Comparison of ENCODE assay signal across 16 mouse cellular contexts in genomic region chr7:134570176-134570810, GRCm38 (mm10).
A peak's percentile ranks its signal among the peaks of the same experiment; 100 is the strongest.
DNase-seq lines count a peak whose midpoint lies in the region; ATAC-seq lines count a peak whose summit lies in the region.
"Had no signal": no experiment of that assay in that cellular context is flagged by ENCODE, and none has a peak within 500 bp of the region (broad histone marks: within the 10 kb centered on the region; RNA-seq: fewer than 3 reads in every experiment).

No protein-coding gene starts in this region.

- peak; percentile 26 to 75 for DNase-seq in adrenal gland, adult (ENCODE audit: inconsistent age in 2 of 2, low spot score in 1 of 2)
- DNase-seq in adrenal gland, postnatal 25 days, result no peak
- peak; percentile 15 to 17 for DNase-seq in heart, adult 9 months (ENCODE audit: low spot score in 2 of 2)
- DNase-seq in heart, postnatal 4 days, result no peak
- peak; percentile 17 for DNase-seq in urinary bladder, postnatal 14 days (ENCODE audit: low spot score)
- DNase-seq in urinary bladder, adult 2 months (ENCODE audit: low spot score), result no peak
- no peak for DNase-seq in embryo, embryonic 9.5 days (ENCODE audit: extremely low spot score)
- DNase-seq in forebrain, embryonic 14.5 days (ENCODE audit: low spot score), result no peak
- DNase-seq: left cerebral cortex, postnatal 4 days; lung, postnatal 36 days; retina, postnatal 1 day; thymus, postnatal 14 days had no signal

- no peaks in the 10 kb centered on the region for H3K27me3 ChIP-seq in forebrain, embryonic 14.5 days (replicated peaks; ENCODE audit: control insufficient read depth, insufficient read depth, low read length)
- H3K27me3 ChIP-seq: forebrain, embryonic 13.5 days; liver, embryonic 15.5 days had no signal

- WGBS in forebrain, embryonic 14.5 days, result 94% methylated on average over 5 of the region's 5 CpGs

- no peak for ATAC-seq in forebrain, embryonic 14.5 days
- ATAC-seq: forebrain, embryonic 13.5 days; hindbrain, embryonic 16.5 days had no signal

- H3K9ac ChIP-seq in forebrain, embryonic 14.5 days (ENCODE audit: low read length), result no peak overlapping the region
- H3K9ac ChIP-seq: forebrain, embryonic 13.5 days; liver, embryonic 15.5 days had no signal

- no peak overlapping the region for H3K4me2 ChIP-seq in forebrain, embryonic 14.5 days (ENCODE audit: low read length)
- H3K4me2 ChIP-seq: forebrain, embryonic 13.5 days; liver, embryonic 15.5 days; midbrain, embryonic 11.5 days had no signal

- no peaks in the 10 kb centered on the region for H3K4me1 ChIP-seq in forebrain, embryonic 14.5 days (ENCODE audit: control insufficient read depth, insufficient read depth, low read length)
- H3K4me1 ChIP-seq: forebrain, embryonic 13.5 days; liver, embryonic 15.5 days had no signal

- H3K4me3 ChIP-seq in forebrain, embryonic 14.5 days (ENCODE audit: low read depth, low read length), result no peak overlapping the region
- H3K4me3 ChIP-seq: forebrain, embryonic 13.5 days; liver, embryonic 15.5 days had no signal

- no peak overlapping the region for H3K27ac ChIP-seq in forebrain, embryonic 14.5 days (ENCODE audit: low read depth, low read length)
- H3K27ac ChIP-seq: forebrain, embryonic 13.5 days; liver, embryonic 15.5 days had no signal

- H3K9me3 ChIP-seq in forebrain, embryonic 14.5 days (replicated peaks; ENCODE audit: control insufficient read depth, low read length), result no peaks in the 10 kb centered on the region
- H3K9me3 ChIP-seq: liver, embryonic 15.5 days had no signal

- H3K36me3 ChIP-seq in forebrain, embryonic 14.5 days (ENCODE audit: control insufficient read depth, insufficient read depth, low read length), result no peaks in the 10 kb centered on the region
- H3K36me3 ChIP-seq: liver, embryonic 15.5 days had no signal

Comparison
In these comparisons a context has a peak if more than half of its experiments do, and no peak if none do; other contexts are left out.
1. DNase-seq: peak in adrenal gland, adult (2 of 2), heart, adult 9 months (2 of 2) and urinary bladder, postnatal 14 days (single experiment); none in adrenal gland, postnatal 25 days (single experiment), heart, postnatal 4 days (single experiment), urinary bladder, adult 2 months (single experiment), embryo, embryonic 9.5 days (single experiment) and forebrain, embryonic 14.5 days (single experiment).